Mouse (Mus musculus) embryo, embryonic 10.5 days (tissue): ENCODE results near the gene Gm44502.
"Not testable (repeated sequence)": the region's sequence is repeated elsewhere in the genome, so short reads cannot be mapped to it uniquely, and the experiment has no call there.

Experiments
- DNase-seq: peaks from one replicate; pipeline ENCODE4 v3.0.0-alpha.2; 2015; ENCODE audit warnings: low spot score

The Gm44502 gene

GRCm38 (mm10) chr15:89453865-89454478, 24.5 kb upstream of the Gm44502 start, which contains the start of gene Mapk8ip2:
Gene Mapk8ip2, plus strand, starts transcription at chr15:89453913.
- DNase-seq = peak; percentile 43

GRCm38 (mm10) chr15:89452906-89453864, 23.7 kb upstream of the Gm44502 start:
- DNase-seq = peak; percentile 78

- DNase-seq = peak; percentile 28
Measured at GRCm38 (mm10) chr15:89442486-89443070, 13.1 kb upstream of the Gm44502 start.

- DNase-seq = no peak
Measured at GRCm38 (mm10) chr15:89435878-89436277, 6.4 kb upstream of the Gm44502 start.

- no peak for DNase-seq
Measured at GRCm38 (mm10) chr15:89434136-89434535, 4.6 kb upstream of the Gm44502 start.

GRCm38 (mm10) chr15:89432946-89433345, 3.5 kb upstream of the Gm44502 start:
- DNase-seq = no peak

GRCm38 (mm10) chr15:89431806-89432205, 2.3 kb upstream of the Gm44502 start:
- DNase-seq = no peak

- no peak for DNase-seq
Measured at GRCm38 (mm10) chr15:89431271-89431670, 1.8 kb upstream of the Gm44502 start.

- DNase-seq = not testable (repeated sequence)
Measured at GRCm38 (mm10) chr15:89430771-89431170, 1.3 kb upstream of the Gm44502 start.

GRCm38 (mm10) chr15:89430341-89430740, 845 bp upstream of the Gm44502 start:
- peak; percentile 20 for DNase-seq

GRCm38 (mm10) chr15:89428821-89429351, 610 bp downstream of the Gm44502 start:
- DNase-seq = no peak

GRCm38 (mm10) chr15:89428136-89428790, 1.2 kb downstream of the Gm44502 start:
- no peak for DNase-seq

GRCm38 (mm10) chr15:89426716-89427115, 2.8 kb downstream of the Gm44502 start:
- no peak for DNase-seq

- peak; percentile 18 for DNase-seq
Measured at GRCm38 (mm10) chr15:89425711-89426121, 3.8 kb downstream of the Gm44502 start, which contains the start of gene Cpt1b. Gene Cpt1b, minus strand, starts transcription at chr15:89425863.

GRCm38 (mm10) chr15:89424621-89425020, 4.9 kb downstream of the Gm44502 start:
- DNase-seq = no peak

GRCm38 (mm10) chr15:89421938-89422337, 7.6 kb downstream of the Gm44502 start:
- DNase-seq = no peak

GRCm38 (mm10) chr15:89415282-89415681, 14.2 kb downstream of the Gm44502 start:
- DNase-seq = no peak

- DNase-seq = no peak
Measured at GRCm38 (mm10) chr15:89410118-89410517, 19.4 kb downstream of the Gm44502 start, which contains the start of gene Syce3. Gene Syce3, minus strand, starts transcription at chr15:89410503.

- no peak for DNase-seq
Measured at GRCm38 (mm10) chr15:89406691-89407090, 22.8 kb downstream of the Gm44502 start.

- no peak for DNase-seq
Measured at GRCm38 (mm10) chr15:89404831-89405623, 24.5 kb downstream of the Gm44502 start.

GRCm38 (mm10) chr15:89402471-89402870, 27.0 kb downstream of the Gm44502 start:
- DNase-seq = no peak
